Mouse (Mus musculus) left cerebral cortex, adult 8-10 months (tissue): Measurements from ENCODE around the gene Lrch1. TPM values are rescaled to one million over a fixed set of nuclear protein-coding genes. Genes with fewer than 3 reads are reported as not detected.

Source experiments
- DNase-seq, 2 experiments: peaks; one replicate each; pipeline ENCODE4 v3.0.0; 2022; ENCODE audit warnings: low spot score in 2 of 2
- total RNA-seq, 4 experiments: library from RNA; stranded (reverse); gene quantifications; 2 replicates each; pipeline ENCODE4 v1.2.4; 2022

The Lrch1 gene
- total RNA-seq, 4 experiments from 2014 or later = 13.6 to 26.9 (median 19.1) TPM

DNA sequence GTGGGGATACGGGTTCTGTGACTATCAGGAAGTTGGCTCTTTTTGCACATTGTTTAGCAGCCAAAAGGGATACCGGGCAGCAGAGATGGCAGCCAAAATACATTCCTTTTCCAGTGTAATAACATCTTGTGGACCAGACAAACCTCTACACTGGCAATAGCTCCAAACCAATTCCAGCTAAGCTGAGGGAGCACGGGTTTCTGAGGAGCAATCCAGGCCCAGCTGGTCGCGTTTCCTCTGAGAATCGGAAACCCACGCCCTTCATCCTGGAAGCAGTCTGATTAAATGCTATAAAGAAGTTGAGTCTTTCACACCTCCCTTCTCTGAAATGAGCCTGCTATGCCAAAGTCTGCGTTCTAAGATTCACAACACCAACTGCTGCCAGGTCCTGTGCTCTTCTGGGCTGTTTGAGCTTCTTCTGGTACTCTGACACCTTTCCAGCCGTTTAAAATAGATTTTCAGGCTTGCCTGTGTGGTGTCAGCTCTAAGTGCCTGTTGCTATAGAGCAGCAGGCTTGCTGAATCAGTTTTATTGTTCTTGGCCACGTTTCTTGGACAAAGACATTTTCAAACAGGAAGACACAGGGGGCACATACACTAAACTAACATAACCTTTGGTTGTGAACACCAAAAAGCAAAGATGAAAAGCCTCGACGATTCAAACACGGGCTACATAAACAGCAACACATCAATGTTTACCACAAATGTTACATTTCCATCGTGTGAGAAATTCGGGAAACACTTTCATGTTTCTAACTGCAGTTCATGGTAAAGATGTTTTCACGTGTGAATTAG is 94.5 kb downstream of the Lrch1 start:
- DNase-seq = peak in 1 of 2 experiments; percentile 67

DNA sequence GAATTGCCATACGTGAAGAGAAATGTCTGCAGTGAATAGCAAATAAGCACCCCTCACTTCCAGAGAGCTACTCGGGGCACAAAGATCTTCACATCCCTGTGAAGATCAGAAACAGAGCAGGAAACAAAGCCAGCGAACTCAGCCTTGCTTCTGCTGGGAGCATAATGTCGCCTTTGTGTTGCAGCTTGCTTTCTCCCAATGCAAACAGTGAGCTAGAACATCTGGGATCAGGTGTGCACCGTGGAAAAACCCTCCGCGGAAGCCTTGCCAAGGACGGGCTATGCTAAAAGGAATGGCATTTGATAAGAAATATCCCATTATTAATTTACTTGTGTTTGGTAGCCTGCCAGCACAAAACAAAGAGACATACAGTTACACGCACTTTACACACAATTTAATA is 95.8 kb downstream of the Lrch1 start:
- DNase-seq = no peak

DNA sequence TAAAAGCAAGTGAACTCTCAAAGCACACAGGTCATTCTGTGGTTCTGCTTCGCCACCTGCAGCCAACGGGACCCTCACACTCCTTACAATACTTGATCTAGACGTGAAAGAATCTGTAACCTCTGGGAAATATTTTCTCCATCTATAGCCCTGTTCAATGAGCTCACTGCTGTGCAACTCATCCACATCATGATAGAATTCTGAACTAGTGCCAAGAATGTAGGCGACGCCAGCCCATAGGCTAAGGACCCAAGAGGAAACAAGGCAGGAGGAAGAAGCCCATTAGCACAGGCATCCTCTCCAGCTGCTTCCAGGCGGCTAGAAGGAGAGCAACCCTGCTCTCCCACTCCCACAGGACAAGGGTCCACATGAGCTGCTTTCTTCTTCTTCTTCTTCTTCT is 98.7 kb downstream of the Lrch1 start:
- no peak for DNase-seq

DNA sequence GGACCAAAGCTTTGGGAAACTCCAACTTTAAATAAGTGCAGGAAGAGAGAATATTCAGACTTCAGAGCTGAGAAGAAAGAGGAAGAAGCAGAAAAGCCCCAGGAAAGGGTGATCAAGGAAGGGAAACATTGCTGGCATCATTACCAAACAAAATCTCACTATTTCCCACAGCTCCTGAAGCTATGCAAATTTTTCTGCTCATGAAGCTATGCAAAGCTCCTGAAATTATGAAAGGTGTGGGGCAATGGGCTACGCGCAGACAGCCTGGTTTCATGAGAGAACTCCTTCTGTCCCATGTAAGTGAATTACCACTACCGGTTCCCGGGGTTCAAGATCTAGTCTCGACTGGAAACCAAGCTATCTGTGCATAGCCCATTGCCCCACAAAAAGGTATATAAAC is 99.5 kb downstream of the Lrch1 start:
- DNase-seq = no peak

DNA sequence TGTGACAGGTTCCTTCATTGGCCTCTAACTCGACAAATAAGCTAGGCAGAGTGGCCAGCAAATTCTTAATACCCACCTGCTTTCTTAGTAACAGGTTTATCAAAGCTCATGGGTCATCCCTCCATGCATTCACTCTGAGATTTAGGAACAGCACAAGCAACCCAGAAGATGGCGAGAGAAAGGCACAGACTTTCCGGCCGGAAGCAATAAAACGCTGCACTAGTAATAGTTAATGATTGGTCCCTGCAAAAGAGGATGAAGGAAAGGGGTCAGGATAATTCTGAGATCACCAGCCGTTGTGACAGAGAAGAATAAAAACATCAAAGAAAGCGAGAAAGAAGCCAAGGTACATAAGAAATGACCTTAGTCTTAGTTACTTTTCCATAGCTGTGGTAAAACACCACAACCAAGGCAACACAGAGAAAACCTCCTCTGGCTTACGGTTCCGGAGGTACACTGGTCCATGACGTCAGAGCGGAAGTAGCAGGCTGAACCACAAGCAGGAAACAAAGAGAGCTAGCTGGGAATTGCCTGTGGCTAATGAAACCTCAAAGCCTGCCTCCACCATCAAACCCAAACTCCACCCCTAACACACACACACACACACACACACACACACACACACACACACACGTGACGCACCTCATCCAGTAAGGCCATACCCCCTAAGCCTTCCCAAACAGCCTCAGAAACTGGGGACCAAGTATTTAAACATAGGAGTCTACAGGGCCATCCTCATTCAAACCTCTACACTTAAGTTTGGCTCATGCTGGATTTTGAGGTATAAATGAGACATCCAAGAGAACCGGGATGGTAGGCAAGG is 100.2 kb downstream of the Lrch1 start:
- DNase-seq = no peak

DNA sequence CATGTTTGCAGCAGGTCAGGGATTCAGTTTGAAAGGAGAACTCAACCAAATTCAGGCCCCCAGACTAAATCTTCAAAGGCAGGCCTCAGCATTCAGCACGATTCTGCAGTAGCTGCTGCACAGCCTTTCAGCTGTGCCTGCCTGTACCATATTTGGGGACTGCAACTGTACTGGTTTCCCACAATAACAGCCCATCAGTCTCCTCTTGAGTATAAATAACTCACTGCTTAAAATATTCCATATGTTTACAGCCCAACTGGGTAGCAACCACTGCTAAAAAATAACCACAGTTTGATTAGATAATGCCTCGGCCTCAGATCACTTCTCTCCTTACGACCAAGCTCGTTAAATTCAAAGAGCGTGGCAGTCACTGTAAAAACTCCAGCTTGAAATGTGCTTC is 101.0 kb downstream of the Lrch1 start:
- no peak for DNase-seq

DNA sequence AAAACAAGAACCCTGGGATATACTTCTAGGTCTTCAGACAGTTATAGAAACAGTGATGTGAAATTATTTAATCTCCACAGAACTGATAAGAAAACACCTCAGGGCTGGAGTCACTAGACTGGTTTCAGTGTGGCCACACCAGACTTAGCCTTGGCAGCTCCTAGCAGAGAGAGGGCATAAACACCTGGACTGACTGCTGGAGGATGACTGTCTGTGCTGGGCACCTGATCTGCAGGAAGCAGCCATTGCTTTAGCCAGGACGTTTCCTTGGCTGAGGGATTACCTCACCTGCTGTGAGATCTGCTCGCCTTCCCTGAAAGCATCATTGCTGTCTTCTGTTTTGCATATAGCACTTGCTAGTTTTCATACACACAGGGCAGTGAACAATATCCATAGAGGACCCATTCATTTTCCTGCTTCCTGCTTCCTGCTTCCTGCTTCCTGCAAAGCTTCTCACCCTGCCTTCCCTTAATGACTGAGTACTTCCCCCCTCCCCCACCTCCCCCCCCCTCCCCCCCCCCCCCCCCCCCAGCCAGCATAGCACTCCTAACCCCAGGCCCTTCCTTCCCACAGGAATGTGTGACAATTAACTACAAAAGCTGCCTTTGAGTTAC is 101.9 kb downstream of the Lrch1 start:
- no peak for DNase-seq

DNA sequence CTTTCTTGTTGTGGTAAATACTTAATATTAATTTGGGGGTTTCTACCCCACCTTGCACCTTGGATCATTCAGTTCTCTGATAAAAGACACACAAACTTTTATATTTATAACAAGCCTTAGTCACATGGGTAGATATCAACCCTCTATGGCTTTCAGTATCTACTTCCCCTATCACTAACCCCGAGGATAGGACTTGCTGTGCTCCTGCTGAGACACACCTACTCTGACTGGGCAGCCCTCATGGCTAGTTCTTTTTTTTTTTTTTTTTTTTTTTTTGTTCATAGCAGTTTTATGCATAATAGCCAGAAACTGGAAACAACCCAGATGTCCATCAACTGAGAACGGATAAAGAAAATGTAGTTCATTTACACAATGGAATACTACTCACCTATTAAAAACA is 106.0 kb downstream of the Lrch1 start:
- no peak for DNase-seq

DNA sequence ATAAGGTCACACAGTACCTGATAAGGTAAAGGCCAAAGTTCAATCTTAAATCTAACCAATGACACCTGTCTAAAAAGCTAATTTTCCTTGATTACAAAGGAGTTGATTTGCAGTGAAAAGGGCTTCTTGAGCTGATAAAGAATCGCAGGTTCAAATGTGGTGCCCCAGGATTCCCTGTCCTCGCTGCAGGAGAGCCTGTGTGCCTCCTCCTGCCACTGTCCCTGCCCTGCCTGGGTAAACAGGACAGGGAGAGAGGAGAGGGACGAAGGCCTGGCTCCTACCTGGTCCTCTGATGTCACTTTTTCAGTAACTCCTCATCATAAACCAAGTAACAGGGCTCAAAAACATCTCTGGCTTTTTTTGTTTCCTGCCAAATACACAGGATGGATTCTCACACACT is 106.4 kb downstream of the Lrch1 start:
- DNase-seq = no peak

DNA sequence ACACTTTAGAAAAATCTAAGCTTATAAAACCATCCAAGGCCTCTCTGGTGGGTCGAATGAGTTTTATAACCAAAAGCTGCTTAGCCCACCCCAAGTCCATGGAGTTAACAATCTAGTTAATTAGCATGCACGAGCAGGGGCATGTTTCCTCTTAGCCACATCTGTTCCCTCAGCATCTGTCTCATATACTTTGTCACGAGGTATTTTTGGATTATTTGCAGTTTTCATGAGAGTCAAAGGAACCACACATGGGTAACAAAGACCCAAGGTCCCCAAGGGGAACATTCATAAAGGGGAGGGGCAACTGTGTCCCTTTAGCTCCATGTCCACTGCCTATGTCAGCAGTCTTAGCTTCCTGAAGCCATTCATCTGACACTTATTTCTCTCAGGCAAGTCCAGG is 106.9 kb downstream of the Lrch1 start:
- no peak for DNase-seq

DNA sequence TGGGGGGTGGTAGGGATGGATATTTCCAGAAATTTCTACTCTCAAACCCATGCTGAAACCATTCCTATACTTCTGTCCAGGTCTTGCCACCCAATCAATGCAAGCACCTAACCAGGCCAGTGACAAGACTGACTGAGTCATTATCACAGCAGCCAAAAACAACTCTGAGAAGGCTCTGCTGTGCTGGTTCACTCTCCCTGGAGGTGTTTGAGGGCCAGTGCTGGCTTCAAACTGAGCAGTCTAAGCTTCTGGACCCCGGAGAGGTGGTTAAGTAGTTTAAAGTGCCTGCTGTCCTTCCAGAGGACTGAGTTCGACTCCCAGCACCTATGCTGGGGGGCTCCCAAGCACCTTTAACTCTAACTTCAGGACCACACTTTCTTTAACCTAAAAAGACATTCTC is 107.3 kb downstream of the Lrch1 start:
- DNase-seq = no peak

DNA sequence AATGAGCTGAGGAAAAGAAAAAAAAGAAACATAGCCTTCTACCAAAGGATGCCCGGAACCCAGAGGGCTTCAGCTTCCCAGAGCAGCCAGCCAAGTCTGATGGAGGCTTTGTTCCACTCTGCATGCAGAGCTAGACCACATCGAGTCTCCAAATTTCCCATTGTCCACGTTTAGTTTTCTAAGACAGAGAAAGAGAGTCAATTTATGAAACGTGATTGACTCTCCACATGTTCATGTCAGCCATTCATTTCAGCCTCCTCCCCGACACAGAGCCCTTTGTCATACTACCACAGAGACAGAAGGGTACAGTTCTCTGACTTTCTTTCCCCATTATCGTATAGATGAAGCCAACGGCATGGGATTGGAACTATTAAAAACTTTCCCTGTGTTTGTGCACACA is 108.9 kb downstream of the Lrch1 start:
- DNase-seq = no peak

DNA sequence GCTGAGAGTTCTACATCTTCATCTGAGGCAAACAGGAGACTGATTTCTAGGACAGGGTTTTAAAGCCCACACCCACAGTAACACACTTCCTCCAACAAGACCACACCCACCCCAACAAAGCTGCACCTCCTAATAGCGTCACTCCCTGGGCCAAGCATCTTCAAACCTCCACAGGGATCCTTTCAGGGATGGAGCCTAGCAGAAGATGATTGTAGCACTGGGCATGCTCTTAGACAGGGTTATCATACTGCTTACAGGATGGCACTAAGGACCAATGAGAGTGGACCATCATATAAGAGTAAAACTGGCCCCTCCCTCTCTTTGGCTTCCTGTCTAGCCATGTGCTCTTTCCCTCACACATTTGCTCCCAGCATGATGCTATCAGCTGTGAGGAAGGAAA is 112.7 kb downstream of the Lrch1 start:
- DNase-seq = no peak

DNA sequence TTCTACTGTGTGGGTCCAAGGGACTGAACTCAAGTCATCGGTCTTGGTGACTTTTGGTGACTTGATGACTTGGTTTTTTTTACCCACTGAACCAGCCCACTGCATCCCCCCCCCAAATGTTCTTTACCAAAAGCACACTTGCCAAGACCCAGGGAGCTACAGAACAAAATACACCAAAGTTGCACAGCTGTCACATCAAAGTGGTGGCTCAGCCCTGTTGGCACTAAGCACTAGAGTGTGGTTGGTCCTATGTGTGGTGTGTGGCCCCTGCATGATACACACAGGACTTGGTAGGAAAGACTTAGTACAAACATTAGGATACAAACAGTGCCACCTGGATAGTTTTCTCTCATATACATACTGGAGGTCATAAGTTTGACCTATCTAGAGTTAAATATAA is 113.5 kb downstream of the Lrch1 start:
- no peak for DNase-seq

DNA sequence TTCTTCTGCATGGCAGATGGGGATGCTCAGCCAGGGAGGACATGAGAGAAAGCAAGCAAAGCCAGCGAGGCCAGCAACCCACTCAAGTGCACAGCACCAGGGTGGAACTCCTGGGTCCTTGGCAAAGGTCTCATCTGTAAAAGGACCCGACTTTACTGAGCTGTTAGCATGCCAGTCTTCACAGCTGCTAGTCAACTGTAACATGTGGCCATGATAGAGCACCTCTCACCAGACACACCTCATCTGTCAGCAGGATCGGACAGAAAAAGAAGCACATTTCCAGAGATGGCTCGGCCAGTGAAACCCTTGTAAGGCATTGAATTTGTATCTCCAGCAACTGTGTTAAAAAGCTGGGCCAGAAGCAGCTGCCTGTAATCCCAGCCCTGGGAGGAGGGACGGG is 116.0 kb downstream of the Lrch1 start:
- no peak for DNase-seq

DNA sequence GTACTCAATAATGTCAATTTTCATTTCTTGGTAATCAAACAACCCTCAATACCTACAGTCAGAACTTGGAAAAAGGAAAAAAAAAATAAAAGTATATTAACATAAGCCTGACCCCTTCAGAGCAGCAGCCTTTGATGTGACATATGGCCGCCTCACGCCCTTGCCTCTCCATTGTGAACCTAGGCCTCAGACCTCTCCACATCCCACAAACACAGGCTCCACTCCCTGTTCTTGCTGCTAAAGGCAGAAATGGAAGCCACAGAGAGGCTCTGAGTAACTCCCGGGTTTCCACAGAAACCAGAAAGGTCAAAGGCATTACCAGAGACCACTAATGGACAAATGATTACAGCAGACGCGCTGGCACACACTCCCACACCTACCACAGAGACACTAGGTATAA is 116.6 kb downstream of the Lrch1 start:
- DNase-seq = no peak

DNA sequence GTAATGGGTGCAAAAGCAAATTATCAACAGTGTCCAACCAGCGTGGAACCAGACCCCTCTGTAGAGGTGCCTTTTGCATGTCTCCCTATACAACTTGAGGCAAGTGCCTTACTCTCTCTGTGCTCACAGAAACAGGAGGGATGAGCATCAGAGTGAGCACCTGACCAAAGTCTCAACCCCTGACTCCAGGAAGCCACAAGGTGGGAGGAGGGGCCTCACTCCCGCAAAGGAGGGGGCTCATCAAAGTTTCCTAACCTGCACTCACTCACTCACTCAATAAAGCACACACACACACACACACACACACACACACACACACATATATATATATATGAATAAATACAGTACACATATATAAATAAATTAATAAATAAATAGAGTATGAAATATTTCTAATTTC is 117.1 kb downstream of the Lrch1 start:
- DNase-seq = no peak

DNA sequence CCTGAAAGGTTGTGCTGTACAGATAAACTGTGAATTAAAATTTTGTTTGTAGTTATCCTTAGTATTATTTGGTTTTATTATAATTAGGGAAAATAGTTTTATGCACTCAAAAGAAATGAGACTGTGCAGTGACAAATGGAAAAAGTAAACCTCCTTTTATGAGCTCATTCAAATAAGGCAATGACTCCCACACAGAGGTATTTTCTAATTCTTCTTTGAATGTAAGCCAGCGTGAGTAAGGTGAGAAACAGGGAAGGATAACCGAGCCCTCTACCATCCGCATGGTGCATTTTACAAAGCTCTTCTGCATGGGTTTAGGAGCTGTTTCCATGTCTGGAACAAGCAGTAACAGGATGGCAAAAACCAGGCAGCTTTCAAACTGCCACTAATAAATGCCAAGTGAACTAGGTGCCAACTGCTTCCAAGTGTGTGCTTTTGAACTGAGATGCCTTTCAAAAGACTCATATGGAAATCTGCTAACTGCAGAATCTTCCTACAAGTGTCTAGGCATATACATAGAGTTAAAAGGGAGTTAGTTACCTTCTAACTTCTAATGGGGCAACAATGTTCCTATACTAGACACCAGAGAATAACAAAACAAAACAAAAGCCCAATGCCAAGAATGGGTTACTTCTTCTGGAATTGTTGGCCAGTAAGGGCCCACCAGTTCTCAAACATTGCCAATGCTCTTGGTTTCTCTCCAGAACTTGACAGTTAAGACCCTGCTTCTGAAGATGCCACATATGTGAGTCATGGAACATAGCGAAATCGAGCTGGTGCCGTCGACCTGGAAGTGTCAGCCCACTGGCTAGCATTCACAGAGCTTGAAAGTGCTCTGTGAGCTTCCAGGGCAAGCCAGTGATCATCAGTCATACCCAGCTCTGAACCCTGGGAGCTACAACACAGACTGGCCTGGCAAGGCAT is 124.7 kb downstream of the Lrch1 start:
- DNase-seq = no peak

DNA sequence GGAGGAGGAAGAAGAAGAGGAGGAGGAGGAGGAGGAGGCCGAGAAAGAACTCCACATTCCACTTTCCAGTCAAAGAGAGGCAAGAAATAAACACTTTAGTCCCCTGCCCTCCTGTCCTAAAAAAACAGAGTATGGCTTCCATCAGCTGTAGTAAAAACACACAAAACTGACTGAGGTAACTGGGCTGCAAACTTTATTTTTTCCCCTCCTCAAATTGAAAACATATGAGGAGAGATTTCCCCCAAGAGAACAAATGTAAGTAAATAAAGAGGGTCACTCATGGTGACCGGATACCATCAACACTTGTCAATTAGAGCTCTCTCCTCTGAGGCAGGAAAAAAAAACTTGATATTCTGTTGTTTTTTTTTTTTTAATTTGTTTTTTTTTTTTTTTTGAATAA is 125.6 kb downstream of the Lrch1 start:
- no peak for DNase-seq

DNA sequence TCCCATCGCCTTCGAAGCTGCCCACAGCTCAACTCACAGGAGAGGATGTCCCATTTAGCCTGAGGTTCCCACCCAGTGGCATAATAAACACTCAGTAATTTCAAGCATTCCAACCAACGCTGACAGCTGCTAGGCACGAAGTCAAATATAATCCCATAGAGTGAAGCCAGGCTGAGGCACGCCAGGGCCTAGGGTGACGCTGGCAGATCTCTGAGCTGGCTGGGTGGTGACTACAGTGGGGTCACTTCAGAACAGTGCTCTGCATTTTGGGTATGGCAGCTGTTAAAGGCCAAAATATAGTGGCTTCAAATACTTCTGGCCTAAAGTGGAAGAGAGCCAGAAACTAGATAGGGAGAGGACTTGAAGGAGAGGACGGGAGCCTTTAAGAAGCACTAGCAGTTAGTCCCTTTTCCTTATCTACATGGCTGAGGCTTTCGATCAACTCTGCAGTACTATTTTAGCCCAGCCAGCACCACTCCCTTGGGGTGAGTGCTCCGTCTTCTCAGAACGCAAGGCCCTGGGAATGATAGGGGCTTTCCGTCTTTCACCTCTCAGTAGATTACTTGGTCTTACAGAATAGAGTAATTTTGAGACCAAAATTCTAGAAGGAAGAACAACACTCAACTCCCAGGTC is 127.4 kb downstream of the Lrch1 start:
- DNase-seq = no peak

DNA sequence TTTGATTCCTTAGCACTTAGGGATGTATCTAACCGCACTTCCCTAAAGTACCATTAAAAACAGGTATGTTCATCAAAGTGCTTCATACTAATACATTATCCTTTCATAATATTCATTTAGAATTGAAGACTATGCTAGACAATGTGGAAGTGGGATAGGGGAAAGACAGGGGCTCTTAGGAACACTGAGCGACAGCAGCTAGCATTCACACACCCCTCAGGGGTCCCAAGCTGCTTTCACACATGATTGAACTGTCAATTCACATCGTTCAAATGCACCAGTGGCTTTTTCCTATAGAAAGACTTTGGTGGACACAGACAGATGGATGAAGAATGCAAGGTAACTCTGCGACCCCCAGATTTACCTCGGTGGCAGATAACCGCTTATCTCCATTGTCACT is 131.0 kb downstream of the Lrch1 start:
- DNase-seq = no peak
